Mouse (Mus musculus) fat pad, adult 2 months (tissue): ENCODE data around the gene Mmp20.
A peak's percentile ranks its signal among the peaks of the same experiment; 100 is the strongest.

Experiments used
- DNase-seq: peaks from one replicate; pipeline ENCODE4 v3.0.0-alpha.2; 2011; ENCODE audit warnings: low read depth, low spot score; ENCODE audit errors: extremely low read depth

Mmp20 gene

GRCm38 (mm10) chr9:7627931-7628330 is at the start of gene Mmp20:
TSS of gene Mmp20 (plus strand) at chr9:7628231.
- no peak for DNase-seq

- DNase-seq, result no peak
Observed at GRCm38 (mm10) chr9:7590063-7590462, 38.0 kb upstream of the Mmp20 start.

DNA sequence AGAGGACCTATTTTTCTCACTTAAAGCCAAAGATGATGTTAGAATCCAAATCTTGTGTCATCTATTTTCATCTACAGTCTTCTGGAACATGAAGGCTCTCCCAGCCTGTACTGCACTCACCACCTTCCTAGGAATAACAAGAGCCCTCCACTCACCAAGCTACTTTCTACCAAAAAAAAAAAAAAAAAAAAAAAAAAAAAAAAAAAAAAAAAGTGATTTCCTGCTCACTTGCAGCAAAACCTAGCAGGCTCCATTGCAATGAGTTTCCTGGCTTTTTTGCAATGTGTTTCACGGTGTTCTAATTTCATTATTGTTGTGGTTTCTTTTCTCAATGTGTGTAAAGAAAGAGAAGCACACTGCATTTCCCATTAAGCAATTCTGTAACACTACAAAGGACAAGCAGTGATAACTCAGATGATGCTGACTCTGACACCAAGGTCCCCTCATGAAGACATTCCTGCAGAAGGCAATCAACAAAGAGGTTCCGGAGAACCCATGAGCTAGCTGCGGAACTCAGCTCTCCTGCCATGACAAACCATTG is 34.7 kb upstream of the Mmp20 start:
- DNase-seq, result no peak

- peak; percentile 36 for DNase-seq
Observed at GRCm38 (mm10) chr9:7594816-7595540, 33.1 kb upstream of the Mmp20 start.

DNA sequence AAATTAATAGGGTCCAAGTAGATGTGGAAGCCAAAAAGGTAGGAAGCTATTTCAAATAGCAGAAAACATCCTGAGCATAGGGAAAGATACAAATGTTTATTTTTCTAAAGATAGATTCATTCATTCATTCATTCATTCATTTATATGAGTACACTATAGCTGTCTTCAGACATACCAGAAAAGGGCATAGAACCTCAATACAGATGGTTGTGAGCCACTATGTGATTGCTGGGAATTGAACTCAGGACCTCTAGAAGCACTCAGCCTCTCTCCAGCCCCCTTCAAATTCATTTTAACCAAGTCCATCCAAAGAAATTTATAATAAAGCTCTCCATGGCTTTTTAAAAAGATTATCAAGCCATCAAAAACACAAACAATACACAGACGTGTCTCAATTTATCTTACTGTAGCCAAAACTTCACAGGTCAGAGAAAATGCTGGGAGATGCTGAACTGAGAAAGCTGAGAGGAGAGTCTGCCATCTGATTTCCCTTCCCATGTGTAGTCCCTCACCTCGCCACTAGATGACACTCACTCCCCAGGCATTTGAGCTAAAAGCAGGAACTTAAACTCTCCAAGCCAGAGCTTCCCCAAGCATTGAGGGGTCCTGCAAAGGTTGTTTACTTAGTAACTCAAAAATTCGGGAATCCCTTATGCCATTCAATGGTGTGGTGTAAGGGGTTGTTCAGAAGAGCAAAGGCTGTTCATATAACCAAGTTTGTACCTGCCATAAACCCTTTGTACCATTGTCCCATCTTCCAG is 24.9 kb upstream of the Mmp20 start:
- no peak for DNase-seq

DNA sequence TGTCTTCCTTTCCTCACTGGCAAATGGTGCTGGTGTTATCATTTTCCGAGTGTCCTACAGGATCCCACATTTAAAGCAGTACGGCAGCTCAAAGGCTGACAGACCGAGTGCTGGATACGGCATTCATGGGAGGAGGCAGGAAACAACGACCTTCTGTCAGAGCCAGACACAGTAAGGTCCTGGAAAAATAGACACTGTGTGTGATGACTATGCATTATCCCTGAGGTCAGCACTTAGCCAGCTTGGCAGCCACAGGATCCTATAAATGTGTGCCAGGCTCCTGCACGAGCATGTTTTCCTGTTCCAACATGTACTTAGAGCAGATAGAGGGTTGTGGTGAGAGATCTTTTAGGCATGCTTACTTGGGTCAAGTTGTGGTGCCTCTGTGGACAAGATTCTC is 24.0 kb upstream of the Mmp20 start:
- DNase-seq, result peak; percentile 26

GRCm38 (mm10) chr9:7605638-7606037 is 22.4 kb upstream of the Mmp20 start:
- no peak for DNase-seq

DNA sequence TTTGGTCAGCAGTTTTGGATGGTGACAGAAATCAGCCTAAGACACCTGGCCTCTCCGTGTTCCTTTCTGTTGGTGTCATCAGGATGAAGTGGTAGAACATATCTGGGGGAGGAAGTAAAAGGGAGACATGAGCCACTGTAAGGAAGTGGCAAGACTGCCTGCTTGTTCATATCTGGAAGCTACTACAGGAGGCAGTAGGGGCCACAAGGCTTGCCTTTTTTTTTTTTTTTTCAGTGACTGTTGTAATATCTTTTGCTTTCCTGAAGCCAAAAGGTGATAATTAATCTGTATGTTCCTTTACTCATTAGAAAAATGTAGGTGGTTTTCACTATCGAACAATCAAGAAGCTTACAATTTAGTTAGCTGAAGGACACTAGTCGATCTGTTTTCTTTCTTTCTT is 5.4 kb upstream of the Mmp20 start:
- DNase-seq, result no peak

- no peak for DNase-seq
Observed at GRCm38 (mm10) chr9:7633936-7634335, 5.9 kb downstream of the Mmp20 start.

DNA sequence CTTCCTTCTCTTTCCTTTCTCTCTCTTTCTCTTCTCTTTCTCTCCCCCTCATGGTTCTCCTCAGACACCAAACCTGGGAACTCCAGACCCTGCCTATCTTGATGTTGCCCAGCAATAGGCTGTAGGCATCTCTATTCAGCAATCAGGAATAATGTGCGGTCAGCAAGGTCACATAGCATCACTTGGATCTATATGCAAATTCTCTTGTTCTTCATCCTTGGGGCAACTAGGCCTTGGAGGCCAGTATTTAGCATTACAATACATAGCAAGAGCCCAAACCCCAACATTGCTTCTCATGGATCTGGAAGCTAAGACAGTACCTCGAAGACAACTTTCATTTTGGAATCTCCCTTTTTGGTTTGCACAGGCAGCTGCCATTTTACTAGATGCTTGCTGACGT is 19.9 kb downstream of the Mmp20 start:
- DNase-seq, result no peak

DNA sequence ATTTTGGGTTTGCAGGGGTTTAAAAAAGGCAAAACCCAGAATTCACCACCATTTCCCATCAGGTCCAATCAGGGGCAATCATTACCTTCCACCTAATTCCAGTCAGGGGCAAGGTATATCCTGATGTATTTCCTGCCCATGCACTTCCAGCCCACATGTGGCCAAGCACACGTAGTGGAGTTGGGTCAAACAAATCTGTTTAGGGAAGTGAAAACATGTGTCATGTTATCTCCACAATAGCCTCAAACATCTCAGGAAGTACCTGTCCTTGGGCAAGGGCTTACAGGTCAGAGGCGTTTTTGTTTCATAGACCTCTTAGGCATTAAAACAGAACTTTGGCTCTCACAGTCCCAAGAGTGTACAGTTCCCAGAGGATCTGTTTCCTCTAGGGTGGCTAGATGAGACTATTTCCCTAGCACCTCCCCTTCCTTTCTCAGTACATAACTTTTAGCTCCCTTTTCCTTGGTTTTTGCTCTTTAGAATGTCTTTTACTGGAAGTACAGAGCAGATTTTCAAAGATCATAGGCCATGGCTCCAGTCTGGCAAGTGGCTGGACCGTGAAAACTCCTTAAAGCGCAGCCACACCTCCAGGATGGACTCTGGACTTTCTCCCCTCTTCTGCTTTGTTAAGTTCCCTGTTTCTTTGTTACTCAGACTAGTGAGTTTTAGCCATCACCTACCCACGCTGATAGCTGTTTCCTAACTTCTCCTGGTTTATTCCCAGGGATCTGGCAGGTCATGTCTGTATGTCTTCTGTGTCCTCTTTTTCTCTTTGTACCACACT is 22.6 kb downstream of the Mmp20 start:
- DNase-seq, result no peak

DNA sequence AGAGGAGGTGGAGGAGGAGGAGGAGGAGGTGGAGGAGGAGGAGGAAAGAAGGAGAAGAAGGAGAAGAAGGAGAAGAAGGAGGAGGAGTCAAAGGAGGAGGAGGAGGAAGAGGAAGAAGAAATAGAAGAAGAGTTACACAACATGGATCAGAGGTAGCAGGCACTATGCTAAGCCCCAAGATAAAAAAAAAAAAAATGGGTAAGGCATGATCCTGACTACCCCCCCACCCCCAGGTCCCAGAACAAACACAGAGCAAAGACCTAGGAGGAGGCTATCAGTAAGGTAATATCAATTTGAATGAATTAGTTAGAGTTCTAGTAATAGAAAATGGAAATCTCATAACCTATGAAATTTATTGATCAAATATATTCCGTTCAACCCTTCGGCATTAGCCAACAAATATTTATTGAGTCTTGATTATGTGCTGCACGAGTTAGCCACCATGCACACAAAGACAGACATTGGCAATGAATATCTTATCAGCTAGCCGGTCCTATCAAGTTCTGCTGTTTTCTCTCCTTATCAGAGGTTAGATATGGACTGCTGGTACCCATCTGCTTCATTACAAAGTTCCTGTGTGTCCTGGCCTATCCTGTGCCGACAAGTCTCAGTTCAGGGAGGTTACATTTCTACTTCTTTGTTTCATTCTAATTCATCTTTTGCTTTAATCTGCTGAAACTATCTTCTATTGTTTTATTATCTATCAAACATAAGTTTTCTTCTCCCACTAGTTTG is 24.5 kb downstream of the Mmp20 start:
- no peak for DNase-seq

GRCm38 (mm10) chr9:7657946-7658345 is 29.9 kb downstream of the Mmp20 start:
- DNase-seq, result no peak

GRCm38 (mm10) chr9:7659469-7660020 is 31.5 kb downstream of the Mmp20 start:
- no peak for DNase-seq

GRCm38 (mm10) chr9:7661371-7661770 is 33.3 kb downstream of the Mmp20 start:
- no peak for DNase-seq

GRCm38 (mm10) chr9:7669674-7670073 is 41.6 kb downstream of the Mmp20 start:
- no peak for DNase-seq

DNA sequence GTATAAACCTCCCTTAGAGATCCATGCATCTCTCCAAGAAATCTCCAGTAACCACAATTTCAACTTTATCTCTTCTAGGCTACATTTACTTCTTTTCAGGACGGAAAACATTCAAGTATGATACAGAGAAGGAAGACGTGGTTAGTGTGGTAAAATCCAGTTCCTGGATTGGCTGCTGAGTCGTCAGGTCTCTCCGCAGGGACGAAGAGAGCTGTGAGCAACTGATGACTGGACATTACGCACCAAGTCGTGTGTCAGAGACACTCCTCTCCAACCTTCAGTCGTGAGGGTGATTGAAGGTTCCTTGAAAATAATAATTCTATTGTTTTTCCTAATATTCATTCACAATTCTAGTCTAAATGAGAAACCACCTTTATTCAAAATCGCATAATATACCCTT is 45.0 kb downstream of the Mmp20 start:
- no peak for DNase-seq

- no peak for DNase-seq
Observed at GRCm38 (mm10) chr9:7678154-7678837, 50.3 kb downstream of the Mmp20 start.

GRCm38 (mm10) chr9:7682081-7682618 is 54.1 kb downstream of the Mmp20 start:
- DNase-seq, result no peak

GRCm38 (mm10) chr9:7686024-7686423 is 58.0 kb downstream of the Mmp20 start:
- DNase-seq, result no peak
